Mouse (Mus musculus) heart, embryonic 11.5 days (tissue): ENCODE measurements around the gene Tnfsf9. TPM values are rescaled to one million over a fixed set of nuclear protein-coding genes. Genes with fewer than 3 reads are reported as not detected.
"Not testable (repeated sequence)": the region's sequence is repeated elsewhere in the genome, so short reads cannot be mapped to it uniquely, and the experiment has no call there.

Experiments used
- ATAC-seq: fragments of 200-750 bp; cut with Nextera tagmentation; replicated peaks from 2 replicates; pipeline ENCODE4 v1.8.0; 2017; ENCODE audit warnings: moderate library complexity; ENCODE audit not compliant: insufficient number of reproducible peaks, low FRiP score, low TSS enrichment
- H3K27ac ChIP-seq: fragments of 300-500 bp; sonication (generic); 2 replicates; pipeline ENCODE4 v1.5.1; 2014; ENCODE audit warnings: mild to moderate bottlenecking, low read depth, low read length
- H3K27me3 ChIP-seq: fragments of 300-500 bp; sonication (generic); 2 replicates; pipeline ENCODE4 v1.6.1; 2014; ENCODE audit warnings: mild to moderate bottlenecking, low read length, mixed read lengths; ENCODE audit not compliant: control insufficient read depth, insufficient read depth
- H3K36me3 ChIP-seq: fragments of 300-500 bp; sonication (generic); 2 replicates; pipeline ENCODE4 v1.6.1; 2014; ENCODE audit warnings: mild to moderate bottlenecking, low read length, moderate library complexity, mixed read lengths; ENCODE audit not compliant: control insufficient read depth, insufficient read depth
- H3K4me1 ChIP-seq: fragments of 300-500 bp; sonication (generic); 2 replicates; pipeline ENCODE4 v1.6.1; 2014; ENCODE audit warnings: low read length; ENCODE audit not compliant: control insufficient read depth, insufficient read depth
- H3K4me2 ChIP-seq: fragments of 300-500 bp; sonication (generic); 2 replicates; pipeline ENCODE4 v1.6.1; 2014; ENCODE audit warnings: mild to moderate bottlenecking, moderate library complexity
- H3K4me3 ChIP-seq: fragments of 300-500 bp; sonication (generic); 2 replicates; pipeline ENCODE4 v1.5.1; 2014; ENCODE audit warnings: low read depth, low read length
- H3K9ac ChIP-seq: fragments of 300-500 bp; sonication (generic); 2 replicates; pipeline ENCODE4 v1.6.1; 2014; ENCODE audit warnings: mild to moderate bottlenecking, low read depth, low read length, moderate library complexity
- H3K9me3 ChIP-seq: fragments of 300-500 bp; sonication (generic); replicated peaks from 2 replicates; pipeline ENCODE4 v1.6.1; 2016; ENCODE audit warnings: low read length; ENCODE audit not compliant: control insufficient read depth
- WGBS: fragments of 180-500 bp; shearing (Covaris S2); extraction: QIAGEN DNeasy Blood & Tissue Kit; methylation state at CpG from one replicate; pipeline ENCODE4 v1.1.7; 2014; ENCODE audit not compliant: insufficient replicate concordance; 5-methylcytosine and 5-hydroxymethylcytosine counted together
- polyA plus RNA-seq: library from polyadenylated mRNA; unstranded; fragments of >200 nt; fragmentation: Nextera tagmentation; extraction: Ambion mirVana; gene quantifications from 2 replicates; pipeline ENCODE4 v1.2.1, GENCODE M21; 2014

The Tnfsf9 gene
- polyA plus RNA-seq, 1 experiment from 2014 or later: 6.7 TPM

DNA sequence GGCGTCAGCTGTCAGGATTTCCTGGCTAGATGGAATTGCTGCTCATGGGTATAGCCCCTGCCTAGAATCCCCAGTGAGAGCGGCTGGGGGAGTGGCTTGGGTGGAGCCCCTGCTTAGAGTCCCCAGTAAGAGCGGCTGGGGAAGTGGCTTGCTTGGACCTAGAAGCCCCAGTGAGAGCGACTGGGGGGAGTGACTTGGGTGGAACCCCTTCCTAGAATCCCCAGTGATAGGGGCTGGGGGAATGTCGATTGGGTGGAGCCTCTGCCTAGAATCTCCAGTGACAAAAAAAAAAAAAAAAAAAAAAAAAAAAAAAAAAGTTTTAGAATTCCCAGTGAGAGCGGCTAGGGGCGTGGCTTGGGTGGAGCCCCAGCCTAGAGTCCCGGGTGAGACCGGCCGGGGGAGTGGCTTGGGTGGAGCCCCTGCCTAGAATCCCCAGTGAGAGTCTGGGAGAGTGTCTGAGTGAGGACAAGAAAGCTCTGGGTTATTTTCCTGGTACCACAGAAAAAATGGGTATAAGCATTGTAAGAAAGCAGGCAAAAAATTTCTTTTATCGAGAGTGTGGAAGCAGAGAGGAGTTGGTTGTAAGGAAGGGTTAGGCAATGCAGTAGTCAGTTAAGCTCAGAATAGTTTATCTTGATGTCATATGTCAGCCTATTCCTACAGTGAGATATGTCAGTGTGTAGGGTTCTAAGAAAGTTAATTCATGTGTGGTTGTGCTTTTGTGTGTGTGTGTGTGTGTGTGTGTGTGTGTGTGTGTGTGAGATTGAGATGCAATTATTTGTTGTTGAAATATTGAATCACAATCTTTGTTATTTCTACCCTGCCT is 13.6 kb downstream of the Tnfsf9 start:
- Histone ChIP-seq H3K27me3 (no peaks in the 10 kb centered on the region), H3K4me2 (peak overlapping the region; percentile 41), H3K9me3 (no peaks in the 10 kb centered on the region), H3K27ac (no peak overlapping the region), H3K36me3 (no peaks in the 10 kb centered on the region), H3K4me1 (no peaks in the 10 kb centered on the region), H3K9ac (no peak overlapping the region), H3K4me3 (no peak overlapping the region)
- under 1% methylated on average over 11 of the region's 11 CpGs for WGBS
- peak; percentile 77 for ATAC-seq

DNA sequence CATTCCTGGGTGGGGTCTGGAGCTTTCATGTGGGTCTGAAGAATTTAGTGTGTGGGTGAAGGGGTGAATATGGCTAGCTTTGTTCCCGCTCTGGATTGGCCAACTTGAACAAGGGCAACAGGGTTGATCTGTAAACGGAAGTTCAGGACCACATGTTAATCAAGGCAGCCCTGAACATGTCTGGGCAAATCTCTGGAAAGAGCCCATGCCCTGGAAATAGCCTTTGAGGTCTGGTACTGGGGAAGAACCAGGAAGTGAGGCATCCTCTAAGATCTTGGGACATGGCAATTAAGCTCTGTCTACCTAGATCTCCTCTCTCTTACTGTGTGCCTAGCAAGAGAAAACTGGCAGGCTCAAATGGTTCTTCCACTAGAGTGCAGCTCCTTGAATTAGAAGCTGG is 16.7 kb downstream of the Tnfsf9 start:
- Histone ChIP-seq H3K4me1 (no peaks in the 10 kb centered on the region), H3K9me3 (no peaks in the 10 kb centered on the region), H3K36me3 (no peaks in the 10 kb centered on the region), H3K9ac (no peak overlapping the region), H3K4me2 (no peak overlapping the region), H3K27ac (no peak overlapping the region), H3K4me3 (no peak overlapping the region), H3K27me3 (no peaks in the 10 kb centered on the region)
- no peak for ATAC-seq
- 87% methylated on average over 2 of the region's 2 CpGs for WGBS

DNA sequence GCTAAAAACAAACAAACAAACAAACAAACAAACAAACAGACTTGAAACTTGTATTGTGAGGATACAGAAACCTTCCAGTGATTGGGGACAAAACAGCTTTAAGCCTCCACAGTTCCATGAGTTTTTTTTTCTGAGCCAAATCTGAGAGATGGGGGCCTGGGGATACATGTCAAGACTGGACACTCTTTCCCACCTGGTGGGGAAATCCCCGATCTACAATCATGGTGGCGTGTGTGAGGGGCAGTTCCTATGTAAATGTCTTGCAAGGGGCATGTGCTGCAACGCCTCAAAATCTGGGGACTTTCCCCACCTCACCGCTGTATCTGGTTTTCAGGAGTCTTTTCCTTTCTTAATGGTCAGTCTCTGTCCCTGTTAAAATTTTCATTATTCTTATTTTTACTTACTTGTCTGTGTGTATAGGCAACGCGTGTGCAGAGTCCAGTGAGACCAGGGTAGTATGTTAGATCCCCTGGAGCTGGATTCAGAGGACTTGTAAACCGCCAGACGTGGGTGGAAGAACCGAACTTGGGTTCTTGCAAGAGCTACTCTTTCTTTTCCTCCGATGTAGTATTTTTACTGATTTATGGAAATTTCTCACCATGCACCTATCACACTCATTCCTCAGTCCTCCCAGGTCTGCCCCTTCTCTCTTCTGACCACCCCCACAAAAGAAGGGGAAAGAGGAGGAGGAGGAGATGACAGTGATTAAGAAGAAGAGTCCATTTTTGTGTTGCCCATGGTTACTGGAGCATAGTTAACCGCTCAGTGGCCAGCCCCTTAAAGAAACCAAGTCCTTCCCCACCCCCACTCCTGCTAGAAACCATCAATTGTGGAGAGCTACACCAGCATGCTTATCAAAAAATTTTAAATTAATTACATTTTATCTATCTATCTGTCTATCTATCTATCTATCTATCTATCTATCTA is 18.3 kb downstream of the Tnfsf9 start:
- Histone ChIP-seq H3K27ac (no peak overlapping the region), H3K4me2 (no peak overlapping the region), H3K9ac (no peak overlapping the region), H3K4me3 (no peak overlapping the region), H3K4me1 (no peaks in the 10 kb centered on the region), H3K36me3 (no peaks in the 10 kb centered on the region), H3K27me3 (no peaks in the 10 kb centered on the region), H3K9me3 (no peaks in the 10 kb centered on the region)
- ATAC-seq: no peak
- WGBS: 82% methylated on average over 11 of the region's 11 CpGs

DNA sequence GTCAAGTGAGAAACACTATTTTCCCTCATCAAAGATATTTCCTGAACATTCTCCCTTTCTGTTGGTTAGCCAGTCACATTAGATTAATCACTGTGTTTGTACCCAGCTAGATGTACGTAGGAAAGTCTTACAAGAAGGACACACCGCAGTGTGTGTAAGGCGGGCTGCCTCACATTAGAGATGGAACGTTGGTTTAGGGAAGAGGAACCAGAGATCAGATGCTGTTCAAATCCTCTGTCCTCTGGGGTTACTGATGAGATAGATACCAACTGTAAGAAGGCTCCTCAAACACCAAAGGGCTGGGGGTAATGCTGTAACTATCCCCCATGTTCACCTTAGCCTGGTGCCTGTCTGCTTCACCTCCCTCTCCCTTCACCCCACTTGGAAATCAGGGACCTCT is 19.7 kb downstream of the Tnfsf9 start:
- Histone ChIP-seq H3K4me3 (no peak overlapping the region), H3K27me3 (no peaks in the 10 kb centered on the region), H3K27ac (no peak overlapping the region), H3K4me1 (no peaks in the 10 kb centered on the region), H3K9ac (no peak overlapping the region), H3K4me2 (no peak overlapping the region), H3K36me3 (no peaks in the 10 kb centered on the region), H3K9me3 (no peaks in the 10 kb centered on the region)
- ATAC-seq: no peak
- 73% methylated on average over 4 of the region's 4 CpGs for WGBS

DNA sequence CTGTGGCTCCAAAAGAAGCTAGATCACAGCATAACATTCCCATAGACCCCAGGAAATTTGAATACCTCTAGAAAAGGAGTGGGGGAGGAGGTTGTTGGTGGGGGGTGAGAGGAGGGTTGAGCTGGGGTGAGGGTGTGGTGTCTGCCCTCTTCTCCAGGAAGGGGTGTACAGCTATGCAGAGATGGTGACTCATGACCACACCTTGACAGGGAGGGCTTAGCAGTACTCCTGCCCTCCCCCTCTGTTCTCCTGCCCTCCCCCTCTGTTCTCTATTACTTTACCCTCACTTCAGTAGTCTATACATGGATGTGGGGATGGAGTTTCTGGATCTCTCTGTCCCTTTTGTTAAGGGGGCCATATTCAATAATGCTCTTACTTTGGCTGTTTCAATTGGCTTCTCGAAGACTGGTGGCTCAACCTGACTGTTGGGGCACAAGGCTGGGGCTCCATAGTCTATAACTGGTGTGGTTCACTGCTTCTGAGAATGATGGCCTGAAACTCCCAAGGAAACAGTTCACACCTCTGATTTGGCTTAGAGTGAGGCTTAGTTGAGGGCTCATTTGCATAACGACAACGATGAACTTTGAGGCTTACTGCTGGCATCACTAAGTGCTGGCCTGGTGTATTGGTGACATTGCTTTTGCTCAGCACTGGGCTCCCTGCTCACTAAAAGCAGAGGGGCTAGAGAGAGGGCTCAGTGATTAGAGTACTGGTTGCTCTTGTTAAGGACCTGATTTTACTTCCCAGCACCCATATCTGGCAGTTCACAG is 20.9 kb downstream of the Tnfsf9 start:
- no peaks in the 10 kb centered on the region for H3K4me1 ChIP-seq
- no peaks in the 10 kb centered on the region for H3K36me3 ChIP-seq
- WGBS: 51% methylated on average over 3 of the region's 3 CpGs
- no peak overlapping the region for H3K4me2 ChIP-seq
- H3K4me3 ChIP-seq: no peak overlapping the region
- H3K9ac ChIP-seq: no peak overlapping the region
- H3K27ac ChIP-seq: no peak overlapping the region
- no peak for ATAC-seq
- H3K27me3 ChIP-seq: no peaks in the 10 kb centered on the region
- H3K9me3 ChIP-seq: no peaks in the 10 kb centered on the region

DNA sequence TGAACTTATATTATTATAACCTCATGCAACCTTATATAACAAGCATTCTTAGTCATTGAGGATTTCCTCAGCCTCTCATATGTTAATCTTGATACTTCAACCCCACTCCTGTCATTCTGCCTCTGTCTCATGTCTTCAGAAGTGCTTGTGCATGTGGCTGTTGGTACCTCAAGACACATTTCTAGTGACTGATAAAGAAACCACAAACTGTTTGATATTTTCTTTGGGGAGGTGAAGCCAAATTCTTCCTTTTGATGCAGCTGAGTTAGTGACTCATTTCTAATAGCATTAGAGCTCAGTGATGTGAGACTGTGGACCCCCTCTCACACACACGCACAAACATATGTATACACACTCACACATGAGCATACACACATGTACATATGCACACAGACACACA is 26.7 kb downstream of the Tnfsf9 start:
- H3K4me1 ChIP-seq: no peaks in the 10 kb centered on the region
- no peak overlapping the region for H3K4me2 ChIP-seq
- H3K27me3 ChIP-seq: no peaks in the 10 kb centered on the region
- no peak for ATAC-seq
- no peaks in the 10 kb centered on the region for H3K9me3 ChIP-seq
- no peak overlapping the region for H3K9ac ChIP-seq
- 81% methylated on average over 1 of the region's 1 CpGs for WGBS
- no peak overlapping the region for H3K27ac ChIP-seq
- H3K4me3 ChIP-seq: no peak overlapping the region
- H3K36me3 ChIP-seq: no peaks in the 10 kb centered on the region

DNA sequence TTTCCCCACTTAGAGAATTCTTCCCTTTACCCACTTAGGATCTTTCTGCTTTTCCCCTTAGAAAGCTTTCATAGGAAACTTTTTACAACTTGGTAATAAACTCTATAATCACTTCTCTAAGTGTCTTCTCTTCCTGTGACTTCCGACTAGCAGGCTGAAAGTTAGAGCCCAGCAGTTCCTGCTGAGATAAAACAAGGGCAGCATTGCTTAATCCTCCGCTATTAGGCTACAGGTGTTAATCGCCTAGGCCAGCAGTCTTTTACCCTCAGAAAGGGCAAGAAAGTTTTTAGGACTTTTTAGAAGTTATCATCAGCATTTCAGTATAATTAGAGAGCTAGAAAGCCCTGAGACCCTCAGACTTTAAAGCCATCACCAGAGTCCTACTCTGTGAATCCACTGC is 28.9 kb downstream of the Tnfsf9 start:
- H3K27ac ChIP-seq, H3K27me3 ChIP-seq, H3K9ac ChIP-seq, H3K9me3 ChIP-seq, H3K4me3 ChIP-seq, H3K4me2 ChIP-seq, ATAC-seq, H3K36me3 ChIP-seq, H3K4me1 ChIP-seq: not testable (repeated sequence)
- WGBS: 7% methylated on average over 3 of the region's 3 CpGs

DNA sequence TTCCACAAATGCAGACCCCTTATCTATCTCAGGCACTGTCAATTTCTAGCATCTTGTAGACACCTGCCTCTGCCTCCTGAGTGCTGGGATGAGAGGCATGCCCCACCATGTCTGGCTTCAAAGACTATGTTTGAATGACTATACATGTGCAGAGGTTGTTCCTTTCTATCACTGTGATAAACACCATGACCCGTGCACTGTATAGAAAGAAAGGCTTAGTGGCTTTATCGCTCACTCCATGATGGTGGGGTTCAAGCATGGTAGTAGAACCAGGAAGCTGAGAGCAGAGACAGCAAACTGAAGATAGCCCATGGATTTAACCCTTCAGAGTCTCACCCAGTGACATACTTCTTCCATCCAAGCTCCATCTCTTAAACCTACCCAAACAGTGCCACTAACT is 29.6 kb downstream of the Tnfsf9 start:
- Histone ChIP-seq H3K9me3 (no peaks in the 10 kb centered on the region), H3K27ac (no peak overlapping the region), H3K4me1 (no peaks in the 10 kb centered on the region), H3K4me3 (no peak overlapping the region), H3K9ac (no peak overlapping the region), H3K4me2 (no peak overlapping the region), H3K27me3 (peaks cover 2% of the 10 kb centered on the region; the same call in 1 of the 2 replicates), H3K36me3 (no peaks in the 10 kb centered on the region)
- 61% methylated on average over 2 of the region's 2 CpGs for WGBS
- ATAC-seq: no peak
